Mouse (Mus musculus) limb, embryonic 14.5 days (tissue): ENCODE data around the gene Trp53bp1. TPM values are rescaled to one million over a fixed set of nuclear protein-coding genes. Genes with fewer than 3 reads are reported as not detected.

Experiments
- ATAC-seq: fragments of 200-750 bp; cut with Nextera tagmentation; 2 replicates; pipeline ENCODE4 v1.8.0; 2017; ENCODE audit warnings: low read depth, moderate number of reproducible peaks, moderate TSS enrichment; ENCODE audit not compliant: low FRiP score
- DNase-seq: peaks from one replicate; pipeline ENCODE4 v3.0.0-alpha.2; 2015; ENCODE audit warnings: low spot score
- H3K27ac ChIP-seq: fragments of 300-500 bp; sonication (generic); replicated peaks from 2 replicates; pipeline ENCODE4 v1.5.1; 2014; ENCODE audit warnings: low read depth, mild to moderate bottlenecking, low read length, moderate library complexity, mixed read lengths
- H3K27me3 ChIP-seq: fragments of 300-500 bp; sonication (generic); 2 replicates; pipeline ENCODE4 v1.6.1; 2014; ENCODE audit warnings: low read length, mixed read lengths; ENCODE audit not compliant: control insufficient read depth, insufficient read depth
- H3K36me3 ChIP-seq: fragments of 300-500 bp; sonication (generic); 2 replicates; pipeline ENCODE4 v1.6.1; 2014; ENCODE audit warnings: mild to moderate bottlenecking, low read length, moderate library complexity, mixed read lengths; ENCODE audit not compliant: control insufficient read depth, insufficient read depth
- H3K4me1 ChIP-seq: fragments of 300-500 bp; sonication (generic); 2 replicates; pipeline ENCODE4 v1.6.1; 2014; ENCODE audit warnings: antibody characterized with exemption, low read length, mixed read lengths; ENCODE audit not compliant: control insufficient read depth, insufficient read depth
- H3K4me2 ChIP-seq: fragments of 300-500 bp; sonication (generic); replicated peaks from 2 replicates; pipeline ENCODE4 v1.6.1; 2014; ENCODE audit warnings: low read depth, mild to moderate bottlenecking, low read length, moderate library complexity; ENCODE audit not compliant: severe bottlenecking
- H3K4me3 ChIP-seq: fragments of 300-500 bp; sonication (generic); replicated peaks from 2 replicates; pipeline ENCODE4 v1.5.1; 2014; ENCODE audit warnings: low read length
- H3K9ac ChIP-seq: fragments of 300-500 bp; sonication (generic); 2 replicates; pipeline ENCODE4 v1.6.1; 2014; ENCODE audit warnings: mild to moderate bottlenecking, low read depth, low read length, moderate library complexity; ENCODE audit not compliant: severe bottlenecking
- H3K9me3 ChIP-seq: fragments of 300-500 bp; sonication (generic); 2 replicates; pipeline ENCODE4 v1.6.1; 2016; ENCODE audit warnings: low read length; ENCODE audit not compliant: control insufficient read depth
- POLR2A ChIP-seq: fragments of 200-500 bp; IDR thresholded peaks from 2 replicates; pipeline ENCODE4 v1.8.0; 2012; ENCODE audit warnings: inconsistent platforms, mild to moderate bottlenecking, moderate library complexity, borderline replicate concordance; ENCODE audit not compliant: insufficient read depth, insufficient read length; ENCODE audit errors: extremely low read depth
- WGBS: fragments of 180-500 bp; shearing (Covaris S2); extraction: QIAGEN DNeasy Blood & Tissue Kit; methylation state at CpG from one replicate; pipeline ENCODE4 v1.1.7; 2014; 5-methylcytosine and 5-hydroxymethylcytosine counted together
- polyA plus RNA-seq, 2 experiments: library from polyadenylated mRNA; depleted of rRNA in 1 of 2; stranded (reverse) in 1 of 2; unstranded in 1 of 2; fragments of >200 nt; fragmentation: Nextera tagmentation in 1 of 2; extraction: Ambion mirVana in 1 of 2; gene quantifications; 2 replicates each; pipeline versions ENCODE4 v1.2.1 to v1.2.3; 2012 to 2014

The Trp53bp1 gene
- polyA plus RNA-seq, 2 experiments = 51.2 to 67.7 TPM

GRCm38 (mm10) chr2:121294753-121295607, 23.8 kb upstream of the Trp53bp1 start:
- DNase-seq (peak; percentile 78), ATAC-seq (peak; percentile 85)
- H3K27me3 ChIP-seq = peaks cover 26% of the 10 kb centered on the region
- peak overlapping the region; percentile 64 for H3K4me2 ChIP-seq
- peaks cover 8% of the 10 kb centered on the region; the same call in 1 of the 2 replicates for H3K36me3 ChIP-seq
- TF ChIP-seq POLR2A = no peak
- H3K9me3 ChIP-seq = no peaks in the 10 kb centered on the region
- no peak overlapping the region for H3K27ac ChIP-seq
- H3K9ac ChIP-seq = peak overlapping the region; percentile 53
- peak overlapping the region; percentile 49 for H3K4me3 ChIP-seq
- WGBS = 2% methylated on average over 17 of the region's 18 CpGs
- H3K4me1 ChIP-seq = peaks cover 19% of the 10 kb centered on the region

- Histone ChIP-seq H3K9ac (no peak overlapping the region), H3K4me1 (peaks cover 22% of the 10 kb centered on the region), H3K4me3 (peak overlapping the region; percentile 49; the same call in 1 of the 2 replicates), H3K27me3 (peaks cover 26% of the 10 kb centered on the region), H3K36me3 (0 out of 2 replicates have a peak, but pooled peaks cover 1% of the 10 kb centered on the region), H3K4me2 (peak overlapping the region; percentile 64), H3K27ac (no peak overlapping the region), H3K9me3 (no peaks in the 10 kb centered on the region)
- TF ChIP-seq POLR2A = no peak
- DNase-seq (no peak), ATAC-seq (no peak)
- 21% methylated on average over 4 of the region's 4 CpGs for WGBS
These were observed 23.0 kb upstream of the Trp53bp1 start for GRCm38 (mm10) chr2:121294182-121294581.

GRCm38 (mm10) chr2:121292316-121293013, 21.3 kb upstream of the Trp53bp1 start:
- WGBS = 62% methylated on average over 5 of the region's 5 CpGs
- no peak for DNase-seq
- H3K27me3 ChIP-seq = peaks cover 16% of the 10 kb centered on the region
- H3K4me1 ChIP-seq = peaks cover 22% of the 10 kb centered on the region
- H3K36me3 ChIP-seq = no peaks in the 10 kb centered on the region
- no peak overlapping the region for H3K4me2 ChIP-seq
- no peak overlapping the region for H3K27ac ChIP-seq
- no peaks in the 10 kb centered on the region for H3K9me3 ChIP-seq
- no peak for TF ChIP-seq POLR2A
- no peak overlapping the region for H3K9ac ChIP-seq
- ATAC-seq = no peak
- H3K4me3 ChIP-seq = no peak overlapping the region

- Histone ChIP-seq H3K9ac (0 out of 2 replicates have a peak overlapping the region, but pooled peaks have one; percentile 1), H3K4me3 (peak overlapping the region; percentile 48), H3K4me2 (peak overlapping the region; percentile 76), H3K36me3 (no peaks in the 10 kb centered on the region), H3K27ac (no peak overlapping the region), H3K27me3 (peaks cover 8% of the 10 kb centered on the region; the same call in 1 of the 2 replicates), H3K4me1 (peaks cover 12% of the 10 kb centered on the region), H3K9me3 (no peaks in the 10 kb centered on the region)
- DNase-seq (no peak), ATAC-seq (peak; percentile 39; the same call in 1 of the 2 replicates)
- no peak for TF ChIP-seq POLR2A
- 5% methylated on average over 35 of the region's 36 CpGs for WGBS
These were observed 18.7 kb upstream of the Trp53bp1 start for GRCm38 (mm10) chr2:121289730-121290540.
